Mouse (Mus musculus) heart, postnatal 0 days (tissue): ENCODE measurements at regions not wholly inside any gene's neighbourhood (a gene's known extent, or its start where the extent isn't known, plus 50 kb on each side); places are given as distances from the start of the nearest gene placed in this dataset.

Source experiments
- ATAC-seq: fragments of 200-750 bp; cut with Nextera tagmentation; 2 replicates; pipeline ENCODE4 v1.8.0; 2017; ENCODE audit warnings: low read depth, moderate number of reproducible peaks, moderate library complexity; ENCODE audit not compliant: insufficient read depth
- DNase-seq: peaks from one replicate; pipeline ENCODE4 v3.0.0-alpha.2; 2016; ENCODE audit warnings: low spot score
- H3K27ac ChIP-seq: fragments of 300-500 bp; sonication (generic); 2 replicates; pipeline ENCODE4 v1.5.1; 2014; ENCODE audit warnings: low read depth, mild to moderate bottlenecking
- H3K27me3 ChIP-seq: fragments of 300-500 bp; sonication (generic); 2 replicates; pipeline ENCODE4 v1.6.1; 2014; ENCODE audit warnings: low read length, mixed read lengths; ENCODE audit not compliant: control insufficient read depth, insufficient read depth
- H3K36me3 ChIP-seq: fragments of 300-500 bp; sonication (generic); replicated peaks from 2 replicates; pipeline ENCODE4 v1.6.1; 2014; ENCODE audit warnings: low read length, mixed read lengths; ENCODE audit not compliant: control insufficient read depth, insufficient read depth
- H3K4me1 ChIP-seq: fragments of 300-500 bp; sonication (generic); 2 replicates; pipeline ENCODE4 v1.6.1; 2014; ENCODE audit warnings: antibody characterized with exemption; ENCODE audit not compliant: control insufficient read depth, insufficient read depth
- H3K4me2 ChIP-seq: fragments of 300-500 bp; sonication (generic); 2 replicates; pipeline ENCODE4 v1.6.1; 2014; ENCODE audit warnings: low read depth, mild to moderate bottlenecking, low read length, moderate library complexity
- H3K4me3 ChIP-seq: fragments of 300-500 bp; sonication (generic); 2 replicates; pipeline ENCODE4 v1.5.1; 2014; ENCODE audit warnings: low read depth, low read length
- H3K9ac ChIP-seq: fragments of 300-500 bp; sonication (generic); replicated peaks from 2 replicates; pipeline ENCODE4 v1.6.1; 2014; ENCODE audit warnings: low read depth, low read length, mixed read lengths
- H3K9me3 ChIP-seq: fragments of 300-500 bp; sonication (generic); replicated peaks from 2 replicates; pipeline ENCODE4 v1.6.1; 2016; ENCODE audit warnings: low read length; ENCODE audit not compliant: control insufficient read depth
- CTCF ChIP-seq: IDR thresholded peaks from 2 replicates; pipeline ENCODE4 v1.5.1; 2016; ENCODE audit warnings: antibody characterized with exemption, control low read depth, low read depth
- EP300 ChIP-seq: IDR thresholded peaks from 2 replicates; pipeline ENCODE4 v1.6.1; 2016; ENCODE audit warnings: antibody characterized with exemption, low read depth
- WGBS: fragments of 180-500 bp; shearing (Covaris S2); extraction: QIAGEN DNeasy Blood & Tissue Kit; methylation state at CpG from one replicate; pipeline ENCODE4 v1.1.7; 2014; 5-methylcytosine and 5-hydroxymethylcytosine counted together

GRCm38 (mm10) chr1:168506326-168506725, 74.3 kb upstream of the Pbx1 start:
- WGBS, result 62% methylated on average over 1 of the region's 1 CpGs
- ATAC-seq (no peak), DNase-seq (no peak)
- Histone ChIP-seq H3K9me3 (no peaks in the 10 kb centered on the region), H3K4me2 (no peak overlapping the region), H3K27ac (no peak overlapping the region), H3K9ac (no peak overlapping the region), H3K27me3 (no peaks in the 10 kb centered on the region), H3K4me1 (peaks cover 12% of the 10 kb centered on the region; the same call in 1 of the 2 replicates), H3K4me3 (no peak overlapping the region), H3K36me3 (no peaks in the 10 kb centered on the region)
- TF ChIP-seq CTCF (no peak), EP300 (no peak)

- no peak for DNase-seq
- H3K9me3 ChIP-seq, result no peaks in the 10 kb centered on the region
- ATAC-seq, result no peak
- no peak overlapping the region for H3K27ac ChIP-seq
- peaks cover 14% of the 10 kb centered on the region; the same call in 1 of the 2 replicates for H3K4me1 ChIP-seq
- H3K9ac ChIP-seq, result no peak overlapping the region
- WGBS, result 42% methylated on average over 9 of the region's 9 CpGs
- H3K36me3 ChIP-seq, result no peaks in the 10 kb centered on the region
- H3K4me3 ChIP-seq, result no peak overlapping the region
- H3K4me2 ChIP-seq, result no peak overlapping the region
- no peaks in the 10 kb centered on the region for H3K27me3 ChIP-seq
- TF ChIP-seq CTCF, result no peak
- no peak for TF ChIP-seq EP300
These were observed 72.7 kb upstream of the Pbx1 start for GRCm38 (mm10) chr1:168504773-168505172.

DNA sequence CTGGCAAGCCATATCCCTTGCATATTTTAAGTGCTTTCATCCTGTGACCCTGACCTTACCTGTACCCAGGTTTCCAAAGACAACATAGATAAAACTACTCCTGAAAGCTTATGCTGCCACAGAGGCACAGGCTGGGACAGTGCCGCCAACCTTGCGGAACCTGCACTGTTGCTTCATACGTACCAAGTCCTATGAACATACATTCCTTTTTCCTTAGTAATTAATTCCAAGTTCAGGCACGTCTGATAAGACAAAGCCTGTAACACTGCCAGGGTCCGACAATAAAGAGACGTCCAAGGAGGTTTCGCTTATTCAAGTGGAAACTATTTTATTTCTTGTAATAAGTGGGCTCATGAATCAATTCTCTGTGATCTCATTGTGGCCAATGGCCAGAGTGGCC, 70.2 kb upstream of the Pbx1 start:
- WGBS, result 15% methylated on average over 7 of the region's 7 CpGs
- ATAC-seq, result peak; percentile 63
- TF ChIP-seq CTCF, result no peak
- no peak for TF ChIP-seq EP300

DNA sequence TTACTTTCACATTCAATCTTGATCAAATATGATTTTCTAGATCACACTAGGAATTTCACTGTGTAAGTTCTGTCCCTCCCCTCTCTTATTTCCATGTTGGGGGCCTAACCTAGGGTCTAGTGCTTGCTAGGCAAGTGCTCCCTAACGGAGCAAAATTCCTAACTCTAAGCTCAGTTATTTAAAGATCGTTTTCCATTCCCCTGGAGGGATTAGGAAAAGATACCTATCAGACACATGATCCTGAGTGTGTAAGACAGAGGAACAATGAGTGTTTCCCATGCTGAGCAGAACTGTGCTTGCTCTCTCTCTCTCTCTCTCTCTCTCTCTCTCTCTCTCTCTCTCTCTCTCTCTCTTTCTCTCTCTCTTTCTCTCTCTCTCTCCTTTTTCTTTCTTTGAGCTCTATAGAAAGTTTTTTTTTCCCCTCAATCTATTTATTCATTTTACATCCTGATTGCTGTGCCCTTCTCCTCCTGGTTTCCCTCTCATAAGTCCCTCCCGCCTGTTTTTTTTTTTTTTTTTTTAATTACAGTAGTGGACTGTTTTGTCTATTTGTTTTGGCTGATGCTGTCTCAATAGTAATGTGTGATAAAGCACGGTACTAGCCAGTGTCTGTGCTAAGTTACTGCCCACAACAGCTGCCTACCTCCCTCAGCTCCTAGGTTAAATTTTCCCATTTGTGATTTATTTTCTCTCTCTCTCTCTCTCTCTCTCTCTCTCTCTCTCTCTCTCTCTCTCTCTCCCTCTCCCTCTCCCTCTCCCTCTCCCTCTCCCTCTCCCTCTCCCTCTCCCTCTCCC, 69.5 kb upstream of the Pbx1 start:
- no peak for TF ChIP-seq EP300
- no peak for TF ChIP-seq CTCF
- Histone ChIP-seq H3K4me3 (no peak overlapping the region), H3K4me1 (peaks cover 14% of the 10 kb centered on the region; the same call in 1 of the 2 replicates), H3K4me2 (no peak overlapping the region), H3K27ac (no peak overlapping the region), H3K9me3 (no peaks in the 10 kb centered on the region), H3K36me3 (no peaks in the 10 kb centered on the region), H3K9ac (no peak overlapping the region), H3K27me3 (no peaks in the 10 kb centered on the region)
- DNase-seq (no peak), ATAC-seq (0 out of 2 replicates have a peak, but pooled peaks have one; percentile 39)
- WGBS, result 21% methylated on average over 4 of the region's 4 CpGs

More for the DNA sequence above, 70.2 kb upstream of the Pbx1 start:
- Histone ChIP-seq H3K27me3 (no peaks in the 10 kb centered on the region), H3K9me3 (no peaks in the 10 kb centered on the region), H3K4me1 (peaks cover 14% of the 10 kb centered on the region; the same call in 1 of the 2 replicates), H3K27ac (no peak overlapping the region; the same call in 1 of the 2 replicates), H3K9ac (no peak overlapping the region), H3K36me3 (no peaks in the 10 kb centered on the region), H3K4me3 (no peak overlapping the region), H3K4me2 (peak overlapping the region; percentile 42)
- peak; percentile 59 for DNase-seq

- Histone ChIP-seq H3K9me3 (no peaks in the 10 kb centered on the region), H3K36me3 (no peaks in the 10 kb centered on the region), H3K27me3 (no peaks in the 10 kb centered on the region), H3K27ac (no peak overlapping the region), H3K4me2 (no peak overlapping the region), H3K4me1 (0 out of 2 replicates have a peak, but pooled peaks cover 11% of the 10 kb centered on the region), H3K4me3 (no peak overlapping the region), H3K9ac (no peak overlapping the region)
- 77% methylated on average over 4 of the region's 4 CpGs for WGBS
- TF ChIP-seq CTCF (no peak), EP300 (no peak)
- DNase-seq, result no peak
- no peak for ATAC-seq
These were observed 65.7 kb upstream of the Pbx1 start for GRCm38 (mm10) chr1:168497801-168498200.
